Mouse (Mus musculus) erythroblast, embryonic 14.5 days (primary cell): ENCODE data around the gene Gm10837.

ENCODE experiments used
- GATA1 ChIP-seq: IDR thresholded peaks from 2 replicates; pipeline ENCODE4 v1.6.1; 2012; ENCODE audit warnings: low read length, inconsistent platforms, mixed read lengths
- TAL1 ChIP-seq: IDR thresholded peaks from 3 replicates; pipeline ENCODE4 v1.6.1; 2012; ENCODE audit warnings: low read length, inconsistent platforms, mixed read lengths

DNA sequence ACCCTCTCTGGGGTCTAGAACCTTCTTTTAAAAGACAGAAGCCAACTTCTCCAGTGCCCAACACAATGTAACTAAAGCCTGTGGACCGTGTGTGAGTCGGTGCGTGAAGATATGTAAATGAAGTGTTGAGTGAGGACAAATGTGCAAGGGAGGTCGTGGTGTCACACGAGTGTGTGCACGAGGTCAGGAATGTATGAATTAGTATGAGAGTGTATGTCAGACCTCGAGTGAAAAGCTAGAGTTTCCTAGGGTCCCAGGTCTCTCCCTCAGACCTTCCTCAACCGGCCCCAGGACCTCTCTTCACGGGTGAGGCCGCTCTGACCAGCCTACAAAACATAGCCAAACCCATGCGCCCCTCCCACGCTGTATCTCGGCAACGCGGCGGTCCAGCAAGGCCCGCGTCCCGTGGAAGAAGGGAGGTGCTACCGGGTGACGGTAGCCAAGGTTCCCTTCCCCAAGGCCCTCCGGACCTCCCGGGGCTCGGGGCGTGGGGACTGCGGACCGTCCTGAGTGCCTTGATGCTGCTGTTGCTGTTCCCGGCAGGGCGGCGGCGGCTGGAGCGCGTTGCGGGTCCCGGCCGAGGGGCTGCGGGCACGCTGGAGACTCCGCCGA lies 27.2 kb upstream of the Gm10837 start:
- TF ChIP-seq TAL1 (no peak), GATA1 (no peak)
